Mouse (Mus musculus): Measurements from ENCODE around the gene Lims1.
"Not testable (repeated sequence)": the region's sequence is repeated elsewhere in the genome, so short reads cannot be mapped to it uniquely, and the experiment has no call there.

Gene Lims1

GRCm38 (mm10) chr10:58323028-58323991, at the start of gene Lims1:
TSS of gene Lims1 (plus strand) at chr10:58323466.
- peak; percentile 98 for DNase-seq (ENCODE audit: low read depth, low spot score)

- no peak for DNase-seq (ENCODE audit: low read depth, low spot score)
Measured at GRCm38 (mm10) chr10:58282238-58282637, 41.0 kb upstream of the Lims1 start.

GRCm38 (mm10) chr10:58290742-58291141, 32.5 kb upstream of the Lims1 start:
- no peak for DNase-seq (ENCODE audit: low read depth, low spot score)

GRCm38 (mm10) chr10:58294246-58294645, 29.0 kb upstream of the Lims1 start:
- peak; percentile 74 for DNase-seq (ENCODE audit: low read depth, low spot score)

GRCm38 (mm10) chr10:58295605-58296004, 27.7 kb upstream of the Lims1 start:
- no peak for DNase-seq (ENCODE audit: low read depth, low spot score)

- no peak for DNase-seq (ENCODE audit: low read depth, low spot score)
Measured at GRCm38 (mm10) chr10:58304996-58305395, 18.3 kb upstream of the Lims1 start.

- no peak for DNase-seq (ENCODE audit: low read depth, low spot score)
Measured at GRCm38 (mm10) chr10:58306897-58307296, 16.4 kb upstream of the Lims1 start.

GRCm38 (mm10) chr10:58310791-58311190, 12.5 kb upstream of the Lims1 start:
- DNase-seq (ENCODE audit: low read depth, low spot score): no peak

GRCm38 (mm10) chr10:58312887-58313286, 10.4 kb upstream of the Lims1 start:
- no peak for DNase-seq (ENCODE audit: low read depth, low spot score)

GRCm38 (mm10) chr10:58320881-58321280, 2.4 kb upstream of the Lims1 start:
- DNase-seq (ENCODE audit: low read depth, low spot score): peak; percentile 19

GRCm38 (mm10) chr10:58322361-58323027, 772 bp upstream of the Lims1 start:
- no peak for DNase-seq (ENCODE audit: low read depth, low spot score)

GRCm38 (mm10) chr10:58326271-58326670, 3.0 kb downstream of the Lims1 start:
- no peak for DNase-seq (ENCODE audit: low read depth, low spot score)

GRCm38 (mm10) chr10:58327836-58328235, 4.6 kb downstream of the Lims1 start:
- not testable (repeated sequence) for DNase-seq (ENCODE audit: low read depth, low spot score)

GRCm38 (mm10) chr10:58328517-58329108, 5.3 kb downstream of the Lims1 start:
- no peak for DNase-seq (ENCODE audit: low read depth, low spot score)

- DNase-seq (ENCODE audit: low read depth, low spot score): no peak
Measured at GRCm38 (mm10) chr10:58330635-58331034, 7.4 kb downstream of the Lims1 start.

- DNase-seq (ENCODE audit: low read depth, low spot score): peak; percentile 81
Measured at GRCm38 (mm10) chr10:58331741-58332140, 8.5 kb downstream of the Lims1 start.

GRCm38 (mm10) chr10:58333414-58333813, 10.1 kb downstream of the Lims1 start:
- no peak for DNase-seq (ENCODE audit: low read depth, low spot score)

- DNase-seq (ENCODE audit: low read depth, low spot score): no peak
Measured at GRCm38 (mm10) chr10:58336156-58336555, 12.9 kb downstream of the Lims1 start.

- not testable (repeated sequence) for DNase-seq (ENCODE audit: low read depth, low spot score)
Measured at GRCm38 (mm10) chr10:58337091-58337490, 13.8 kb downstream of the Lims1 start.

- no peak for DNase-seq (ENCODE audit: low read depth, low spot score)
Measured at GRCm38 (mm10) chr10:58338590-58338989, 15.3 kb downstream of the Lims1 start.

GRCm38 (mm10) chr10:58341685-58342084, 18.4 kb downstream of the Lims1 start:
- DNase-seq (ENCODE audit: low read depth, low spot score): peak; percentile 55

GRCm38 (mm10) chr10:58342199-58342598, 18.9 kb downstream of the Lims1 start:
- DNase-seq (ENCODE audit: low read depth, low spot score): no peak

Measured in brain, adult 2 months (tissue).